Mouse (Mus musculus): ENCODE measurements around the gene Mboat2. TPM values are rescaled to one million over a fixed set of nuclear protein-coding genes. Genes with fewer than 3 reads are reported as not detected.

Gene Mboat2
- polyA plus RNA-seq, 1 experiment from 2014 or later = 34.4 TPM

- Histone ChIP-seq H3K36me3 (ENCODE audit: control insufficient read depth, insufficient read depth, low read length) (peaks cover 45% of the 10 kb centered on the region), H3K27ac (replicated peaks in 1 of 2; ENCODE audit: control insufficient read depth in 1 of 2, insufficient read depth in 1 of 2, low read depth in 2 of 2, low read length in 2 of 2) (no peak overlapping the region), H3K4me3 (ENCODE audit: control insufficient read depth in 1 of 2, insufficient read depth in 1 of 2, low read depth in 1 of 2, low read length in 2 of 2) (no peak overlapping the region), H3K4me2 (ENCODE audit: low read length) (no peak overlapping the region), H3K4me1 (ENCODE audit: control insufficient read depth in 2 of 2, insufficient read depth in 2 of 2, low read length in 2 of 2) (peaks cover 2 to 6% of the 10 kb centered on the region in 2 experiments; a peak in 2 of 4 replicates), H3K9me3 (ENCODE audit: control insufficient read depth, low read length) (0 out of 2 replicates have a peak, but pooled peaks cover 4% of the 10 kb centered on the region), H3K27me3 (ENCODE audit: control insufficient read depth, insufficient read depth, low read length) (no peaks in the 10 kb centered on the region), H3K9ac (ENCODE audit: low read length) (no peak overlapping the region)
- 84% methylated on average over 14 of the region's 14 CpGs for WGBS
- no peak for ATAC-seq (ENCODE audit: insufficient number of reproducible peaks, insufficient read depth, low FRiP score, low read depth)
Observed at GRCm38 (mm10) chr12:24947065-24947464, 116.4 kb downstream of the Mboat2 start.

- peaks cover 46% of the 10 kb centered on the region for H3K36me3 ChIP-seq (ENCODE audit: control insufficient read depth, insufficient read depth, low read length)
- H3K4me3 ChIP-seq (ENCODE audit: control insufficient read depth in 1 of 2, insufficient read depth in 1 of 2, low read depth in 1 of 2, low read length in 2 of 2) = no peak overlapping the region
- H3K9me3 ChIP-seq (ENCODE audit: control insufficient read depth, low read length) = 0 out of 2 replicates have a peak, but pooled peaks cover 4% of the 10 kb centered on the region
- H3K9ac ChIP-seq (ENCODE audit: low read length) = no peak overlapping the region
- no peak overlapping the region for H3K4me2 ChIP-seq (ENCODE audit: low read length)
- 63% methylated on average over 3 of the region's 3 CpGs for WGBS
- peaks cover 2 to 6% of the 10 kb centered on the region in 2 experiments; a peak in 2 of 4 replicates for H3K4me1 ChIP-seq (ENCODE audit: control insufficient read depth in 2 of 2, insufficient read depth in 2 of 2, low read length in 2 of 2)
- ATAC-seq (ENCODE audit: insufficient number of reproducible peaks, insufficient read depth, low FRiP score, low read depth) = no peak
- no peak overlapping the region for H3K27ac ChIP-seq (replicated peaks in 1 of 2; ENCODE audit: control insufficient read depth in 1 of 2, insufficient read depth in 1 of 2, low read depth in 2 of 2, low read length in 2 of 2)
- H3K27me3 ChIP-seq (ENCODE audit: control insufficient read depth, insufficient read depth, low read length) = no peaks in the 10 kb centered on the region
Observed at GRCm38 (mm10) chr12:24948344-24948743, 117.7 kb downstream of the Mboat2 start.

GRCm38 (mm10) chr12:24950376-24951046 is 119.8 kb downstream of the Mboat2 start:
- no peak overlapping the region for H3K9ac ChIP-seq (ENCODE audit: low read length)
- no peak for ATAC-seq (ENCODE audit: insufficient number of reproducible peaks, insufficient read depth, low FRiP score, low read depth)
- peaks cover 55% of the 10 kb centered on the region for H3K36me3 ChIP-seq (ENCODE audit: control insufficient read depth, insufficient read depth, low read length)
- H3K4me1 ChIP-seq (ENCODE audit: control insufficient read depth in 2 of 2, insufficient read depth in 2 of 2, low read length in 2 of 2) = peaks cover 0 to 5% of the 10 kb centered on the region in 2 experiments; a peak in 1 of 4 replicates
- no peak overlapping the region for H3K4me2 ChIP-seq (ENCODE audit: low read length)
- H3K27ac ChIP-seq (replicated peaks in 1 of 2; ENCODE audit: control insufficient read depth in 1 of 2, insufficient read depth in 1 of 2, low read depth in 2 of 2, low read length in 2 of 2) = no peak overlapping the region
- 0 out of 2 replicates have a peak, but pooled peaks cover 4% of the 10 kb centered on the region for H3K9me3 ChIP-seq (ENCODE audit: control insufficient read depth, low read length)
- H3K27me3 ChIP-seq (ENCODE audit: control insufficient read depth, insufficient read depth, low read length) = no peaks in the 10 kb centered on the region
- 80% methylated on average over 7 of the region's 7 CpGs for WGBS
- no peak overlapping the region for H3K4me3 ChIP-seq (ENCODE audit: control insufficient read depth in 1 of 2, insufficient read depth in 1 of 2, low read depth in 1 of 2, low read length in 2 of 2)

GRCm38 (mm10) chr12:24952147-24952546 is 121.5 kb downstream of the Mboat2 start:
- WGBS = 44% methylated on average over 6 of the region's 6 CpGs
- peaks cover 0 to 6% of the 10 kb centered on the region in 2 experiments; a peak in 1 of 4 replicates for H3K4me1 ChIP-seq (ENCODE audit: control insufficient read depth in 2 of 2, insufficient read depth in 2 of 2, low read length in 2 of 2)
- ATAC-seq (ENCODE audit: insufficient number of reproducible peaks, insufficient read depth, low FRiP score, low read depth) = no peak; the same call in 1 of the 2 replicates
- no peak overlapping the region for H3K4me3 ChIP-seq (ENCODE audit: control insufficient read depth in 1 of 2, insufficient read depth in 1 of 2, low read depth in 1 of 2, low read length in 2 of 2)
- H3K27ac ChIP-seq (replicated peaks in 1 of 2; ENCODE audit: control insufficient read depth in 1 of 2, insufficient read depth in 1 of 2, low read depth in 2 of 2, low read length in 2 of 2) = no peak overlapping the region
- no peaks in the 10 kb centered on the region for H3K27me3 ChIP-seq (ENCODE audit: control insufficient read depth, insufficient read depth, low read length)
- peaks cover 62% of the 10 kb centered on the region for H3K36me3 ChIP-seq (ENCODE audit: control insufficient read depth, insufficient read depth, low read length)
- H3K9me3 ChIP-seq (ENCODE audit: control insufficient read depth, low read length) = 0 out of 2 replicates have a peak, but pooled peaks cover 4% of the 10 kb centered on the region
- H3K9ac ChIP-seq (ENCODE audit: low read length) = no peak overlapping the region
- H3K4me2 ChIP-seq (ENCODE audit: low read length) = no peak overlapping the region

- WGBS = 39% methylated on average over 9 of the region's 9 CpGs
- Histone ChIP-seq H3K27ac (replicated peaks in 1 of 2; ENCODE audit: control insufficient read depth in 1 of 2, insufficient read depth in 1 of 2, low read depth in 2 of 2, low read length in 2 of 2) (no peak overlapping the region), H3K4me2 (ENCODE audit: low read length) (no peak overlapping the region), H3K9me3 (ENCODE audit: control insufficient read depth, low read length) (0 out of 2 replicates have a peak, but pooled peaks cover 4% of the 10 kb centered on the region), H3K4me3 (ENCODE audit: control insufficient read depth in 1 of 2, insufficient read depth in 1 of 2, low read depth in 1 of 2, low read length in 2 of 2) (no peak overlapping the region), H3K36me3 (ENCODE audit: control insufficient read depth, insufficient read depth, low read length) (peaks cover 46% of the 10 kb centered on the region), H3K4me1 (ENCODE audit: control insufficient read depth in 2 of 2, insufficient read depth in 2 of 2, low read length in 2 of 2) (peaks cover 0 to 6% of the 10 kb centered on the region in 2 experiments; a peak in 1 of 4 replicates), H3K27me3 (ENCODE audit: control insufficient read depth, insufficient read depth, low read length) (no peaks in the 10 kb centered on the region), H3K9ac (ENCODE audit: low read length) (no peak overlapping the region)
- ATAC-seq (ENCODE audit: insufficient number of reproducible peaks, insufficient read depth, low FRiP score, low read depth) = no peak
Observed at GRCm38 (mm10) chr12:24955137-24955536, 124.5 kb downstream of the Mboat2 start.

GRCm38 (mm10) chr12:24958526-24958925 is 127.8 kb downstream of the Mboat2 start:
- 80% methylated on average over 3 of the region's 3 CpGs for WGBS
- ATAC-seq (ENCODE audit: insufficient number of reproducible peaks, insufficient read depth, low FRiP score, low read depth) = no peak
- Histone ChIP-seq H3K4me1 (ENCODE audit: control insufficient read depth in 2 of 2, insufficient read depth in 2 of 2, low read length in 2 of 2) (peaks cover 2 to 16% of the 10 kb centered on the region in 2 experiments; a peak in 3 of 4 replicates), H3K4me3 (ENCODE audit: control insufficient read depth in 1 of 2, insufficient read depth in 1 of 2, low read depth in 1 of 2, low read length in 2 of 2) (no peak overlapping the region), H3K9me3 (ENCODE audit: control insufficient read depth, low read length) (no peaks in the 10 kb centered on the region), H3K36me3 (ENCODE audit: control insufficient read depth, insufficient read depth, low read length) (peaks cover 27% of the 10 kb centered on the region), H3K9ac (ENCODE audit: low read length) (no peak overlapping the region), H3K27ac (replicated peaks in 1 of 2; ENCODE audit: control insufficient read depth in 1 of 2, insufficient read depth in 1 of 2, low read depth in 2 of 2, low read length in 2 of 2) (no peak overlapping the region), H3K4me2 (ENCODE audit: low read length) (no peak overlapping the region), H3K27me3 (ENCODE audit: control insufficient read depth, insufficient read depth, low read length) (no peaks in the 10 kb centered on the region)

- peaks cover 3 to 12% of the 10 kb centered on the region in 2 experiments for H3K4me1 ChIP-seq (ENCODE audit: control insufficient read depth in 2 of 2, insufficient read depth in 2 of 2, low read length in 2 of 2)
- H3K9me3 ChIP-seq (ENCODE audit: control insufficient read depth, low read length) = no peaks in the 10 kb centered on the region
- no peak overlapping the region for H3K4me2 ChIP-seq (ENCODE audit: low read length)
- H3K9ac ChIP-seq (ENCODE audit: low read length) = no peak overlapping the region
- ATAC-seq (ENCODE audit: insufficient number of reproducible peaks, insufficient read depth, low FRiP score, low read depth) = no peak
- 83% methylated on average over 7 of the region's 7 CpGs for WGBS
- H3K4me3 ChIP-seq (ENCODE audit: control insufficient read depth in 1 of 2, insufficient read depth in 1 of 2, low read depth in 1 of 2, low read length in 2 of 2) = no peak overlapping the region
- H3K36me3 ChIP-seq (ENCODE audit: control insufficient read depth, insufficient read depth, low read length) = peaks cover 5% of the 10 kb centered on the region
- H3K27ac ChIP-seq (replicated peaks in 1 of 2; ENCODE audit: control insufficient read depth in 1 of 2, insufficient read depth in 1 of 2, low read depth in 2 of 2, low read length in 2 of 2) = no peak overlapping the region
- H3K27me3 ChIP-seq (ENCODE audit: control insufficient read depth, insufficient read depth, low read length) = no peaks in the 10 kb centered on the region
Observed at GRCm38 (mm10) chr12:24961821-24962220, 131.1 kb downstream of the Mboat2 start.

All from heart, embryonic 14.5 days (tissue).